Mouse (Mus musculus): ENCODE data around the gene Mllt3. TPM values are rescaled to one million over a fixed set of nuclear protein-coding genes. Genes with fewer than 3 reads are reported as not detected.

Mllt3 gene
- polyA plus RNA-seq, 1 experiment from 2014 or later = 30.8 TPM

GRCm38 (mm10) chr4:87944320-87944719 is 88.8 kb downstream of the Mllt3 start:
- H3K4me2 ChIP-seq = no peak overlapping the region
- no peaks in the 10 kb centered on the region for H3K27me3 ChIP-seq
- 69% methylated on average over 3 of the region's 3 CpGs for WGBS
- no peak overlapping the region for H3K27ac ChIP-seq
- ATAC-seq (replicated peaks; ENCODE audit: insufficient number of reproducible peaks, insufficient read depth, low FRiP score, low read depth) = no peak
- no peaks in the 10 kb centered on the region for H3K9me3 ChIP-seq (replicated peaks)
- H3K36me3 ChIP-seq = no peaks in the 10 kb centered on the region
- H3K4me1 ChIP-seq (replicated peaks) = peaks cover 8% of the 10 kb centered on the region; the same call in 1 of the 2 replicates
- H3K9ac ChIP-seq = no peak overlapping the region
- no peak overlapping the region for H3K4me3 ChIP-seq

- no peak overlapping the region for H3K4me2 ChIP-seq
- H3K27me3 ChIP-seq = no peaks in the 10 kb centered on the region
- H3K4me3 ChIP-seq = no peak overlapping the region
- no peak overlapping the region for H3K27ac ChIP-seq
- 76% methylated on average over 8 of the region's 8 CpGs for WGBS
- H3K36me3 ChIP-seq = no peaks in the 10 kb centered on the region
- no peak for ATAC-seq (replicated peaks; ENCODE audit: insufficient number of reproducible peaks, insufficient read depth, low FRiP score, low read depth)
- no peak overlapping the region for H3K9ac ChIP-seq
- H3K4me1 ChIP-seq (replicated peaks) = peaks cover 8% of the 10 kb centered on the region; the same call in 1 of the 2 replicates
- H3K9me3 ChIP-seq (replicated peaks) = no peaks in the 10 kb centered on the region
Observed at GRCm38 (mm10) chr4:87942921-87943403, 90.2 kb downstream of the Mllt3 start.

GRCm38 (mm10) chr4:87939474-87940154 is 93.5 kb downstream of the Mllt3 start:
- 88% methylated on average over 7 of the region's 7 CpGs for WGBS
- Histone ChIP-seq H3K9me3 (replicated peaks) (no peaks in the 10 kb centered on the region), H3K4me3 (no peak overlapping the region), H3K4me2 (no peak overlapping the region), H3K27me3 (no peaks in the 10 kb centered on the region), H3K9ac (no peak overlapping the region), H3K27ac (no peak overlapping the region), H3K36me3 (no peaks in the 10 kb centered on the region), H3K4me1 (replicated peaks) (peaks cover 17% of the 10 kb centered on the region)
- no peak for ATAC-seq (replicated peaks; ENCODE audit: insufficient number of reproducible peaks, insufficient read depth, low FRiP score, low read depth)

GRCm38 (mm10) chr4:87936326-87936725 is 96.8 kb downstream of the Mllt3 start:
- ATAC-seq (replicated peaks; ENCODE audit: insufficient number of reproducible peaks, insufficient read depth, low FRiP score, low read depth) = no peak; the same call in 1 of the 2 replicates
- H3K36me3 ChIP-seq = no peaks in the 10 kb centered on the region
- peaks cover 32% of the 10 kb centered on the region for H3K4me1 ChIP-seq (replicated peaks)
- no peak overlapping the region for H3K27ac ChIP-seq
- 24% methylated on average over 2 of the region's 2 CpGs for WGBS
- H3K4me3 ChIP-seq = no peak overlapping the region
- no peaks in the 10 kb centered on the region for H3K27me3 ChIP-seq
- H3K4me2 ChIP-seq = no peak overlapping the region
- H3K9ac ChIP-seq = no peak overlapping the region
- H3K9me3 ChIP-seq (replicated peaks) = no peaks in the 10 kb centered on the region

- H3K9me3 ChIP-seq (replicated peaks) = no peaks in the 10 kb centered on the region
- H3K4me2 ChIP-seq = peak overlapping the region; percentile 42
- H3K27ac ChIP-seq = peak overlapping the region; percentile 85
- no peak overlapping the region for H3K4me3 ChIP-seq
- H3K9ac ChIP-seq = no peak overlapping the region
- peaks cover 39% of the 10 kb centered on the region for H3K4me1 ChIP-seq (replicated peaks)
- H3K27me3 ChIP-seq = no peaks in the 10 kb centered on the region
- 46% methylated on average over 4 of the region's 4 CpGs for WGBS
- H3K36me3 ChIP-seq = no peaks in the 10 kb centered on the region
- peak; percentile 51 for ATAC-seq (replicated peaks; ENCODE audit: insufficient number of reproducible peaks, insufficient read depth, low FRiP score, low read depth)
Observed at GRCm38 (mm10) chr4:87933701-87934337, 99.3 kb downstream of the Mllt3 start.

- H3K4me1 ChIP-seq (replicated peaks) = peaks cover 30% of the 10 kb centered on the region
- no peaks in the 10 kb centered on the region for H3K9me3 ChIP-seq (replicated peaks)
- no peaks in the 10 kb centered on the region for H3K36me3 ChIP-seq
- no peak overlapping the region for H3K27ac ChIP-seq
- ATAC-seq (replicated peaks; ENCODE audit: insufficient number of reproducible peaks, insufficient read depth, low FRiP score, low read depth) = no peak
- WGBS = 80% methylated on average over 8 of the region's 8 CpGs
- no peaks in the 10 kb centered on the region for H3K27me3 ChIP-seq
- no peak overlapping the region for H3K4me2 ChIP-seq
- H3K9ac ChIP-seq = no peak overlapping the region
- no peak overlapping the region for H3K4me3 ChIP-seq
Observed at GRCm38 (mm10) chr4:87930356-87931245, 102.6 kb downstream of the Mllt3 start.

- Histone ChIP-seq H3K4me2 (no peak overlapping the region), H3K36me3 (no peaks in the 10 kb centered on the region), H3K9me3 (replicated peaks) (no peaks in the 10 kb centered on the region), H3K27ac (no peak overlapping the region), H3K27me3 (no peaks in the 10 kb centered on the region), H3K9ac (no peak overlapping the region), H3K4me3 (no peak overlapping the region), H3K4me1 (replicated peaks) (peaks cover 15% of the 10 kb centered on the region)
- ATAC-seq (replicated peaks; ENCODE audit: insufficient number of reproducible peaks, insufficient read depth, low FRiP score, low read depth) = no peak
- WGBS = 80% methylated on average over 3 of the region's 3 CpGs
Observed at GRCm38 (mm10) chr4:87928603-87929199, 104.5 kb downstream of the Mllt3 start.

GRCm38 (mm10) chr4:87927354-87927753 is 105.8 kb downstream of the Mllt3 start:
- Histone ChIP-seq H3K4me2 (no peak overlapping the region), H3K36me3 (no peaks in the 10 kb centered on the region), H3K9me3 (replicated peaks) (no peaks in the 10 kb centered on the region), H3K27ac (no peak overlapping the region), H3K4me1 (replicated peaks) (peaks cover 9% of the 10 kb centered on the region), H3K4me3 (no peak overlapping the region), H3K27me3 (no peaks in the 10 kb centered on the region), H3K9ac (no peak overlapping the region)
- no peak for ATAC-seq (replicated peaks; ENCODE audit: insufficient number of reproducible peaks, insufficient read depth, low FRiP score, low read depth)
- WGBS = 45% methylated on average over 10 of the region's 10 CpGs

GRCm38 (mm10) chr4:87920664-87921063 is 112.5 kb downstream of the Mllt3 start:
- ATAC-seq (replicated peaks; ENCODE audit: insufficient number of reproducible peaks, insufficient read depth, low FRiP score, low read depth) = no peak
- H3K27ac ChIP-seq = no peak overlapping the region
- no peaks in the 10 kb centered on the region for H3K36me3 ChIP-seq
- H3K27me3 ChIP-seq = no peaks in the 10 kb centered on the region
- H3K4me3 ChIP-seq = no peak overlapping the region
- no peak overlapping the region for H3K9ac ChIP-seq
- H3K4me2 ChIP-seq = no peak overlapping the region
- WGBS = 78% methylated on average over 8 of the region's 8 CpGs
- no peaks in the 10 kb centered on the region for H3K9me3 ChIP-seq (replicated peaks)
- 0 out of 2 replicates have a peak, but pooled peaks cover 2% of the 10 kb centered on the region for H3K4me1 ChIP-seq (replicated peaks)

- no peak overlapping the region for H3K27ac ChIP-seq
- no peaks in the 10 kb centered on the region for H3K36me3 ChIP-seq
Observed at GRCm38 (mm10) chr4:87911172-87911994, 121.8 kb downstream of the Mllt3 start.

More at GRCm38 (mm10) chr4:87911172-87911994, 121.8 kb downstream of the Mllt3 start:
- WGBS = 68% methylated on average over 6 of the region's 6 CpGs
- ATAC-seq (replicated peaks; ENCODE audit: insufficient number of reproducible peaks, insufficient read depth, low FRiP score, low read depth) = no peak
- H3K27me3 ChIP-seq = no peaks in the 10 kb centered on the region
- no peak overlapping the region for H3K4me2 ChIP-seq
- H3K4me3 ChIP-seq = no peak overlapping the region
- 0 out of 2 replicates have a peak, but pooled peaks cover 3% of the 10 kb centered on the region for H3K4me1 ChIP-seq (replicated peaks)
- H3K9me3 ChIP-seq (replicated peaks) = no peaks in the 10 kb centered on the region
- no peak overlapping the region for H3K9ac ChIP-seq

All from heart, embryonic 15.5 days (tissue).